Comparison of ENCODE assay signal across 9 mouse cellular contexts in genomic region chr17:34295891-34296794, GRCm38 (mm10). TPM values are rescaled to one million over a fixed set of nuclear protein-coding genes. Genes with fewer than 3 reads are reported as not detected.
A peak's percentile ranks its signal among the peaks of the same experiment; 100 is the strongest.
DNase-seq lines count a peak whose midpoint lies in the region; ATAC-seq and TF ChIP-seq lines count a peak whose summit lies in the region.
"Had no signal": no experiment of that assay in that cellular context is flagged by ENCODE, and none has a peak within 500 bp of the region (broad histone marks: within the 10 kb centered on the region; RNA-seq: fewer than 3 reads in every experiment).

No protein-coding gene starts in this region.

- ATAC-seq in hindbrain, embryonic 13.5 days (ENCODE audit: low FRiP score): peak; percentile 84
- peak; percentile 64 for ATAC-seq in megakaryocyte-erythroid progenitor cell, adult 5-6 weeks (replicated peaks; ENCODE audit: low FRiP score, low TSS enrichment, poor library complexity, severe bottlenecking)

- H3K9me3 ChIP-seq in forebrain, embryonic 10.5 days: no peaks in the 10 kb centered on the region
- H3K9me3 ChIP-seq in hindbrain, embryonic 13.5 days: no peaks in the 10 kb centered on the region

- peak overlapping the region; percentile 46 for H3K4me2 ChIP-seq in hindbrain, embryonic 13.5 days

- peaks cover 8% of the 10 kb centered on the region for H3K4me1 ChIP-seq in forebrain, embryonic 10.5 days
- H3K4me1 ChIP-seq in hindbrain, embryonic 13.5 days (replicated peaks): peaks cover 2% of the 10 kb centered on the region; the same call in 1 of the 2 replicates
- peaks cover 42% of the 10 kb centered on the region; the same call in 1 of the 2 replicates for H3K4me1 ChIP-seq in spleen, adult 2 months (ENCODE audit: control insufficient read depth, insufficient read depth, insufficient read length)

- intact Hi-C loops in left cerebral cortex, adult 2 months (cut with DNase I): no loop called here

- WGBS in forebrain, embryonic 10.5 days: 26% methylated on average over 23 of the region's 23 CpGs
- WGBS in hindbrain, embryonic 13.5 days: 19% methylated on average over 23 of the region's 23 CpGs
- 24% methylated on average over 23 of the region's 23 CpGs for WGBS in spleen, adult 2 months

- H3K4me3 ChIP-seq in forebrain, embryonic 10.5 days: peak overlapping the region; percentile 46
- H3K4me3 ChIP-seq in hindbrain, embryonic 13.5 days: peak overlapping the region; percentile 41
- 0 out of 2 replicates have a peak overlapping the region, but pooled peaks have one; percentile 8 for H3K4me3 ChIP-seq in left cerebral cortex, adult 2 months
- peak overlapping the region; percentile 50; the same call in 1 of the 2 replicates for H3K4me3 ChIP-seq in spleen, adult 2 months (ENCODE audit: extremely low read depth, insufficient read depth, insufficient read length)

- TF ChIP-seq POLR2A in spleen, adult 2 months (IDR thresholded peaks at IDR 0.05; ENCODE audit: low read depth, low read length): peak; percentile 79

- peaks cover 10% of the 10 kb centered on the region; the same call in 1 of the 2 replicates for H3K27me3 ChIP-seq in forebrain, embryonic 10.5 days (ENCODE audit: poor library complexity, severe bottlenecking)
- no peaks in the 10 kb centered on the region for H3K27me3 ChIP-seq in hindbrain, embryonic 13.5 days
- no peaks in the 10 kb centered on the region for H3K27me3 ChIP-seq in spleen, adult 2 months (ENCODE audit: control insufficient read depth, insufficient read depth, low read length)

- no peak for TF ChIP-seq CTCF in left cerebral cortex, adult 2 months (IDR thresholded peaks at IDR 0.05)
- no peak for TF ChIP-seq CTCF in spleen, adult 2 months (IDR thresholded peaks at IDR 0.05; ENCODE audit: extremely low read depth, insufficient read depth, insufficient read length, insufficient replicate concordance)

- DNase-seq in adrenal gland, adult (ENCODE audit: inconsistent age in 2 of 2, low spot score in 1 of 2): peak; percentile 38 to 95
- DNase-seq in adrenal gland, postnatal 25 days: no peak
- peak; percentile 72 for DNase-seq in T-cell, adult 2 months (ENCODE audit: low spot score)
- DNase-seq in forebrain, embryonic 10.5 days (ENCODE audit: extremely low spot score, low spot score): no peak
- peak; percentile 16 to 33 for DNase-seq in left cerebral cortex, adult 2 months (ENCODE audit: extremely low spot score in 1 of 2, low spot score in 2 of 2)
- DNase-seq in spleen, adult 2 months (ENCODE audit: low read depth in 1 of 2, low spot score in 2 of 2): peak; percentile 76 to 96

- H3K9ac ChIP-seq in hindbrain, embryonic 13.5 days: peak overlapping the region; percentile 49

- no peaks in the 10 kb centered on the region for H3K36me3 ChIP-seq in forebrain, embryonic 10.5 days (replicated peaks)
- no peaks in the 10 kb centered on the region for H3K36me3 ChIP-seq in hindbrain, embryonic 13.5 days
- no peaks in the 10 kb centered on the region for H3K36me3 ChIP-seq in spleen, adult 2 months (ENCODE audit: control insufficient read depth, insufficient read depth, low read length)

- no peak overlapping the region for H3K27ac ChIP-seq in forebrain, embryonic 10.5 days
- peak overlapping the region; percentile 49; the same call in 1 of the 2 replicates for H3K27ac ChIP-seq in hindbrain, embryonic 13.5 days
- no peak overlapping the region for H3K27ac ChIP-seq in left cerebral cortex, adult 2 months
- H3K27ac ChIP-seq in spleen, adult 2 months (ENCODE audit: insufficient read depth, low read length): peak overlapping the region; percentile 94

RNA-seq across cellular contexts. Expression of gene H2-Aa, which starts 8.5 kb away (rescaled TPM):
- 14.2 and 19.2 TPM in 2 replicates for total RNA-seq in adrenal gland, postnatal 25 days (2021)
- 0.17 TPM in 1 of 2 replicates, not detected in the other for polyA plus RNA-seq in forebrain, embryonic 10.5 days (2016; fragmentation: Nextera tagmentation; extraction: Ambion mirVana)
- 0.30 and 0.35 TPM in 2 replicates for polyA plus RNA-seq in hindbrain, embryonic 13.5 days (2015; fragmentation: Nextera tagmentation; extraction: Ambion mirVana)
- total RNA-seq in left cerebral cortex, adult 2 months (2021): 1 to 10 TPM; 1.0 to 3.1 TPM
- total RNA-seq in megakaryocyte-erythroid progenitor cell, adult 5-6 weeks (2014; fragmentation: Nextera tagmentation): 2.0 and 4.4 TPM in 2 replicates
- total RNA-seq in megakaryocyte-erythroid progenitor cell, adult 5-6 weeks (2017): 12.4 and 31.9 TPM in 2 replicates
- polyA plus RNA-seq in spleen, adult 2 months (2012; rRNA removed): 1,846 and 1,869 TPM in 2 replicates

RNA-seq across cellular contexts. Expression of gene H2-Eb1, which starts 9.5 kb away (rescaled TPM):
- total RNA-seq in adrenal gland, postnatal 25 days (2021): 14.0 and 18.1 TPM in 2 replicates
- polyA plus RNA-seq in forebrain, embryonic 10.5 days (2016; fragmentation: Nextera tagmentation; extraction: Ambion mirVana): 0.54 and 1.0 TPM in 2 replicates
- polyA plus RNA-seq in hindbrain, embryonic 13.5 days (2015; fragmentation: Nextera tagmentation; extraction: Ambion mirVana): 1.5 and 3.4 TPM in 2 replicates
- total RNA-seq in left cerebral cortex, adult 2 months (2021): 1 to 10 TPM; 1.1 to 2.1 TPM
- total RNA-seq in megakaryocyte-erythroid progenitor cell, adult 5-6 weeks (2014; fragmentation: Nextera tagmentation): 5.9 TPM in 1 of 2 replicates, not detected in the other
- 15.0 and 24.9 TPM in 2 replicates for total RNA-seq in megakaryocyte-erythroid progenitor cell, adult 5-6 weeks (2017)
- polyA plus RNA-seq in spleen, adult 2 months (2012; rRNA removed): 1,025 and 1,109 TPM in 2 replicates

RNA-seq across cellular contexts. Expression of gene H2-Eb2, which starts 29.3 kb away (rescaled TPM):
- total RNA-seq in adrenal gland, postnatal 25 days (2021): not detected in 2 replicates
- polyA plus RNA-seq in forebrain, embryonic 10.5 days (2016; fragmentation: Nextera tagmentation; extraction: Ambion mirVana): not detected in 2 replicates
- polyA plus RNA-seq in hindbrain, embryonic 13.5 days (2015; fragmentation: Nextera tagmentation; extraction: Ambion mirVana): 0.08 and 0.13 TPM in 2 replicates
- not detected for total RNA-seq in left cerebral cortex, adult 2 months (2021)
- total RNA-seq in megakaryocyte-erythroid progenitor cell, adult 5-6 weeks (2014; fragmentation: Nextera tagmentation): 0.50 TPM in 1 of 2 replicates, not detected in the other
- total RNA-seq in megakaryocyte-erythroid progenitor cell, adult 5-6 weeks (2017): not detected in 2 replicates
- 11.4 and 13.5 TPM in 2 replicates for polyA plus RNA-seq in spleen, adult 2 months (2012; rRNA removed)
- total RNA-seq: layer of hippocampus, postnatal 36 days had no signal

RNA-seq across cellular contexts. Expression of gene H2-Ab1, which starts 38.7 kb away (rescaled TPM):
- total RNA-seq in adrenal gland, postnatal 25 days (2021): 15.5 and 17.0 TPM in 2 replicates
- polyA plus RNA-seq in forebrain, embryonic 10.5 days (2016; fragmentation: Nextera tagmentation; extraction: Ambion mirVana): 9.8 and 12.5 TPM in 2 replicates
- 1.2 and 1.9 TPM in 2 replicates for polyA plus RNA-seq in hindbrain, embryonic 13.5 days (2015; fragmentation: Nextera tagmentation; extraction: Ambion mirVana)
- total RNA-seq in left cerebral cortex, adult 2 months (2021): 1 to 10 TPM; 1.3 to 3.1 TPM
- total RNA-seq in megakaryocyte-erythroid progenitor cell, adult 5-6 weeks (2014; fragmentation: Nextera tagmentation): 20.3 and 24.1 TPM in 2 replicates
- 68.7 and 80.9 TPM in 2 replicates for total RNA-seq in megakaryocyte-erythroid progenitor cell, adult 5-6 weeks (2017)
- polyA plus RNA-seq in spleen, adult 2 months (2012; rRNA removed): 5,504 and 8,483 TPM in 2 replicates

RNA-seq across cellular contexts. Expression of gene H2-Ob, which starts 57.4 kb away (rescaled TPM):
- total RNA-seq in adrenal gland, postnatal 25 days (2021): 0.43 TPM in 1 of 2 replicates, not detected in the other
- polyA plus RNA-seq in forebrain, embryonic 10.5 days (2016; fragmentation: Nextera tagmentation; extraction: Ambion mirVana): not detected in 2 replicates
- polyA plus RNA-seq in hindbrain, embryonic 13.5 days (2015; fragmentation: Nextera tagmentation; extraction: Ambion mirVana): 0.06 TPM in 1 of 2 replicates, not detected in the other
- total RNA-seq in left cerebral cortex, adult 2 months (2021): under 1 TPM; 0.16 to 0.18 TPM
- total RNA-seq in megakaryocyte-erythroid progenitor cell, adult 5-6 weeks (2014; fragmentation: Nextera tagmentation): 8.7 and 32.0 TPM in 2 replicates
- total RNA-seq in megakaryocyte-erythroid progenitor cell, adult 5-6 weeks (2017): 7.8 and 10.4 TPM in 2 replicates
- 318 and 334 TPM in 2 replicates for polyA plus RNA-seq in spleen, adult 2 months (2012; rRNA removed)

Comparison
In these comparisons a context has a peak if more than half of its experiments do, and no peak if none do; other contexts are left out.
1. DNase-seq: peak in adrenal gland, adult (2 of 2), T-cell, adult 2 months (single experiment), left cerebral cortex, adult 2 months (2 of 2) and spleen, adult 2 months (2 of 2); none in adrenal gland, postnatal 25 days (single experiment) and forebrain, embryonic 10.5 days (single experiment).
2. H3K27ac ChIP-seq: peak in hindbrain, embryonic 13.5 days (single experiment) and spleen, adult 2 months (single experiment); none in forebrain, embryonic 10.5 days (single experiment) and left cerebral cortex, adult 2 months (single experiment).
3. Peak in every context shown above with its lines, with median percentiles within 50 percentile points of each other: H3K4me3 ChIP-seq.